Mouse (Mus musculus): ENCODE measurements around the gene Arhgef19. TPM values are rescaled to one million over a fixed set of nuclear protein-coding genes. Genes with fewer than 3 reads are reported as not detected.

Gene Arhgef19
- total RNA-seq (2022): 10 to 100 TPM; 17.8 to 23.3 (median 21.1) TPM

- DNase-seq (ENCODE audit: low spot score in 2 of 2): peak; percentile 45 to 50
Measured at GRCm38 (mm10) chr4:141239388-141240125, at the start of gene Arhgef19. TSS of gene Arhgef19 (plus strand) at chr4:141239499.

- no peak for DNase-seq (ENCODE audit: low spot score in 2 of 2)
Measured at GRCm38 (mm10) chr4:141191294-141191693, 48.0 kb upstream of the Arhgef19 start.

- DNase-seq (ENCODE audit: low spot score in 2 of 2): no peak
Measured at GRCm38 (mm10) chr4:141194553-141194952, 44.7 kb upstream of the Arhgef19 start.

- no peak for DNase-seq (ENCODE audit: low spot score in 2 of 2)
Measured at GRCm38 (mm10) chr4:141196981-141197685, 42.2 kb upstream of the Arhgef19 start.

GRCm38 (mm10) chr4:141197686-141198035 is 41.6 kb upstream of the Arhgef19 start:
- no peak for DNase-seq (ENCODE audit: low spot score in 2 of 2)

GRCm38 (mm10) chr4:141200906-141201305 is 38.4 kb upstream of the Arhgef19 start:
- no peak for DNase-seq (ENCODE audit: low spot score in 2 of 2)

GRCm38 (mm10) chr4:141202192-141202591 is 37.1 kb upstream of the Arhgef19 start:
- no peak for DNase-seq (ENCODE audit: low spot score in 2 of 2)

GRCm38 (mm10) chr4:141204580-141205061 is 34.7 kb upstream of the Arhgef19 start:
- no peak for DNase-seq (ENCODE audit: low spot score in 2 of 2)

- DNase-seq (ENCODE audit: low spot score in 2 of 2): no peak
Measured at GRCm38 (mm10) chr4:141207081-141207480, 32.2 kb upstream of the Arhgef19 start.

GRCm38 (mm10) chr4:141210524-141211219 is 28.6 kb upstream of the Arhgef19 start:
- no peak for DNase-seq (ENCODE audit: low spot score in 2 of 2)

- no peak for DNase-seq (ENCODE audit: low spot score in 2 of 2)
Measured at GRCm38 (mm10) chr4:141211646-141212045, 27.7 kb upstream of the Arhgef19 start.

- no peak for DNase-seq (ENCODE audit: low spot score in 2 of 2)
Measured at GRCm38 (mm10) chr4:141212892-141213291, 26.4 kb upstream of the Arhgef19 start.

- no peak for DNase-seq (ENCODE audit: low spot score in 2 of 2)
Measured at GRCm38 (mm10) chr4:141213342-141213741, 26.0 kb upstream of the Arhgef19 start.

GRCm38 (mm10) chr4:141213770-141214336 is 25.4 kb upstream of the Arhgef19 start, which contains the start of gene Rsg1:
TSS of gene Rsg1 (plus strand) at chr4:141213956.
- peak; percentile 89 to 94 for DNase-seq (ENCODE audit: low spot score in 2 of 2)

- no peak for DNase-seq (ENCODE audit: low spot score in 2 of 2)
Measured at GRCm38 (mm10) chr4:141214337-141214851, 24.9 kb upstream of the Arhgef19 start.

- no peak for DNase-seq (ENCODE audit: low spot score in 2 of 2)
Measured at GRCm38 (mm10) chr4:141219583-141220213, 19.6 kb upstream of the Arhgef19 start.

- DNase-seq (ENCODE audit: low spot score in 2 of 2): no peak
Measured at GRCm38 (mm10) chr4:141221848-141222247, 17.5 kb upstream of the Arhgef19 start.

- DNase-seq (ENCODE audit: low spot score in 2 of 2): no peak
Measured at GRCm38 (mm10) chr4:141222752-141223151, 16.5 kb upstream of the Arhgef19 start.

- DNase-seq (ENCODE audit: low spot score in 2 of 2): no peak
Measured at GRCm38 (mm10) chr4:141228687-141229086, 10.6 kb upstream of the Arhgef19 start.

- no peak for DNase-seq (ENCODE audit: low spot score in 2 of 2)
Measured at GRCm38 (mm10) chr4:141233196-141233595, 6.1 kb upstream of the Arhgef19 start.
